Mouse (Mus musculus) intestine, postnatal 0 days (tissue): ENCODE data around the gene Asb2. TPM values are rescaled to one million over a fixed set of nuclear protein-coding genes. Genes with fewer than 3 reads are reported as not detected.

Source experiments
- ATAC-seq: fragments of 200-750 bp; cut with Nextera tagmentation; 2 replicates; pipeline ENCODE4 v1.8.0; 2017; ENCODE audit warnings: mild to moderate bottlenecking, moderate TSS enrichment, moderate library complexity
- H3K27ac ChIP-seq: fragments of 300-500 bp; sonication (generic); 2 replicates; pipeline ENCODE4 v1.5.1; 2014; ENCODE audit warnings: mild to moderate bottlenecking, low read depth, low read length, moderate library complexity
- H3K27me3 ChIP-seq: fragments of 300-500 bp; sonication (generic); replicated peaks from 2 replicates; pipeline ENCODE4 v1.6.1; 2014; ENCODE audit warnings: low read length, mixed read lengths; ENCODE audit not compliant: control insufficient read depth, insufficient read depth
- H3K36me3 ChIP-seq: fragments of 300-500 bp; sonication (generic); 2 replicates; pipeline ENCODE4 v1.6.1; 2014; ENCODE audit warnings: mild to moderate bottlenecking, moderate library complexity; ENCODE audit not compliant: control insufficient read depth, insufficient read depth
- H3K4me1 ChIP-seq: fragments of 300-500 bp; sonication (generic); replicated peaks from 2 replicates; pipeline ENCODE4 v1.6.1; 2014; ENCODE audit warnings: antibody characterized with exemption, low read length, mixed read lengths; ENCODE audit not compliant: control insufficient read depth, insufficient read depth
- H3K4me2 ChIP-seq: fragments of 300-500 bp; sonication (generic); replicated peaks from 2 replicates; pipeline ENCODE4 v1.6.1; 2014; ENCODE audit warnings: low read depth, mild to moderate bottlenecking, moderate library complexity
- H3K4me3 ChIP-seq: fragments of 300-500 bp; sonication (generic); 2 replicates; pipeline ENCODE4 v1.5.1; 2014; ENCODE audit warnings: low read depth, low read length
- H3K9ac ChIP-seq: fragments of 300-500 bp; sonication (generic); 2 replicates; pipeline ENCODE4 v1.6.1; 2014; ENCODE audit warnings: mild to moderate bottlenecking, low read depth, low read length
- H3K9me3 ChIP-seq: fragments of 300-500 bp; sonication (generic); 2 replicates; pipeline ENCODE4 v1.6.1; 2016; ENCODE audit warnings: mixed run types; ENCODE audit not compliant: control insufficient read depth
- CTCF ChIP-seq: sonication (generic); IDR thresholded peaks from 2 replicates; pipeline ENCODE4 v1.5.1; 2016; ENCODE audit warnings: low read depth, mild to moderate bottlenecking, control low read depth, antibody characterized with exemption, moderate library complexity
- WGBS: fragments of 180-500 bp; shearing (Covaris S2); extraction: QIAGEN DNeasy Blood & Tissue Kit; methylation state at CpG from one replicate; pipeline ENCODE4 v1.1.7; 2014; 5-methylcytosine and 5-hydroxymethylcytosine counted together
- polyA plus RNA-seq: library from polyadenylated mRNA; unstranded; fragments of >200 nt; fragmentation: Nextera tagmentation; extraction: Ambion mirVana; gene quantifications from 2 replicates; pipeline ENCODE4 v1.2.1, GENCODE M21; 2015

Asb2 gene
- polyA plus RNA-seq, 1 experiment from 2014 or later = 15.1 TPM

GRCm38 (mm10) chr12:103314640-103315361, 41.0 kb downstream of the Asb2 start:
- ATAC-seq = no peak
- Histone ChIP-seq H3K27me3 (peaks cover 4% of the 10 kb centered on the region; the same call in 1 of the 2 replicates), H3K9ac (no peak overlapping the region), H3K4me3 (no peak overlapping the region), H3K27ac (no peak overlapping the region), H3K9me3 (no peaks in the 10 kb centered on the region), H3K4me1 (no peaks in the 10 kb centered on the region), H3K4me2 (no peak overlapping the region), H3K36me3 (no peaks in the 10 kb centered on the region)
- no peak for TF ChIP-seq CTCF
- 11% methylated on average over 24 of the region's 25 CpGs for WGBS

DNA sequence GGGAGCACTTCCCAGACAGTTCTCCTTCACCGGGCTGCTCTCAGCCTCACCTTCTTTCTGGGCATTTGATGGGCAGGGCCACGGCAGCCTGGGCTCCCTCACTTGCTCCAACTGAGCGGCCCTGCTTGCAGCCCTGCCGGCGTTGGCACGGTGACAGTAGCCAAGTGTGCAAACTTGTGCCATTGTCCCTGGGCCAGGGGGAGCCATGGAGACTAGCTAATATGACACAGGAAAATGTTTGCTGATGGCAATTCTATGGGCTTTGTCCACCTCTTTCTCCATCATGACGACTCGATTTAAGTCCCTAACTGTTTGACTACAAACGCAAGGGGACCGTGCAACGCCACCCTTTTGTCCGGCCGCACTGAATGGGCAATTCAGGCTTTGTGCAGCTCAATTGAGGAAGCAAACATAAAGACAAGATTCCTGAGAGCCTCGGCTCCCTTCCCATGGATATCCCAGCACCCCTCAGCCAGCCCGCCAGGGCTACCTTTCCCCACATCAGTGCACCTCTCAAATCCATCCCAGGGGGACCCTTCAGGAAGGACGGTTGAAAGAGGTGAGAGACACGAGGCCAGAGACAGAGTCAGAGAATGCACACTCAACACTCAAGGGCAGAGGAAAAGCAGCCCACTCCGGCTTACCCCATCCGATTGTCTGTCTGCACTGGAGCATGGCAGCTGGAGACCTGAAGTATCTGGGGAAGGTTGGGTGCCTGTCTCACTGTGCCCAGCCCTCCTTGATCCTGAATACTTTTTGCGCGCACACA, 41.7 kb downstream of the Asb2 start:
- Histone ChIP-seq H3K4me1 (no peaks in the 10 kb centered on the region), H3K4me3 (no peak overlapping the region), H3K27me3 (peaks cover 4% of the 10 kb centered on the region; the same call in 1 of the 2 replicates), H3K36me3 (no peaks in the 10 kb centered on the region), H3K27ac (no peak overlapping the region), H3K9ac (no peak overlapping the region), H3K4me2 (no peak overlapping the region), H3K9me3 (no peaks in the 10 kb centered on the region)
- TF ChIP-seq CTCF = no peak
- ATAC-seq = no peak
- WGBS = 67% methylated on average over 21 of the region's 21 CpGs

GRCm38 (mm10) chr12:103313274-103313673, 42.5 kb downstream of the Asb2 start:
- WGBS = 91% methylated on average over 6 of the region's 6 CpGs

GRCm38 (mm10) chr12:103311921-103312320, 43.9 kb downstream of the Asb2 start:
- peaks cover 4% of the 10 kb centered on the region; the same call in 1 of the 2 replicates for H3K27me3 ChIP-seq
- ATAC-seq = no peak
- no peak overlapping the region for H3K4me3 ChIP-seq
- TF ChIP-seq CTCF = no peak
- H3K4me1 ChIP-seq = no peaks in the 10 kb centered on the region
- H3K9me3 ChIP-seq = no peaks in the 10 kb centered on the region
- WGBS = 62% methylated on average over 8 of the region's 8 CpGs
- no peak overlapping the region for H3K9ac ChIP-seq
- no peaks in the 10 kb centered on the region for H3K36me3 ChIP-seq
- no peak overlapping the region for H3K27ac ChIP-seq
- H3K4me2 ChIP-seq = no peak overlapping the region

More at GRCm38 (mm10) chr12:103313274-103313673, 42.5 kb downstream of the Asb2 start:
- ATAC-seq = no peak
- Histone ChIP-seq H3K4me1 (no peaks in the 10 kb centered on the region), H3K9ac (no peak overlapping the region), H3K27me3 (peaks cover 4% of the 10 kb centered on the region; the same call in 1 of the 2 replicates), H3K9me3 (no peaks in the 10 kb centered on the region), H3K27ac (no peak overlapping the region), H3K4me2 (no peak overlapping the region), H3K36me3 (no peaks in the 10 kb centered on the region), H3K4me3 (no peak overlapping the region)
- no peak for TF ChIP-seq CTCF

- Histone ChIP-seq H3K4me1 (no peaks in the 10 kb centered on the region), H3K9ac (no peak within 1 kb of the TSS), H3K27me3 (no peaks in the 10 kb centered on the region), H3K27ac (no peak within 1 kb of the TSS), H3K36me3 (no peaks in the 10 kb centered on the region), H3K9me3 (no peaks in the 10 kb centered on the region), H3K4me3 (no peak within 1 kb of the TSS), H3K4me2 (no peak within 1 kb of the TSS)
- no peak for ATAC-seq
- no peak for TF ChIP-seq CTCF
- WGBS = 67% methylated on average over 2 of the region's 2 CpGs
Measured at GRCm38 (mm10) chr12:103310744-103311267, 45.0 kb downstream of the Asb2 start, which contains the start of gene Fam181a. Fam181a (plus strand) TSS chr12:103310975.

- peak; percentile 73 for TF ChIP-seq CTCF
- Histone ChIP-seq H3K4me3 (no peak overlapping the region), H3K9ac (no peak overlapping the region), H3K36me3 (no peaks in the 10 kb centered on the region), H3K27me3 (no peaks in the 10 kb centered on the region), H3K4me1 (no peaks in the 10 kb centered on the region), H3K27ac (no peak overlapping the region), H3K4me2 (no peak overlapping the region), H3K9me3 (no peaks in the 10 kb centered on the region)
- ATAC-seq = no peak
- WGBS = 23% methylated on average over 3 of the region's 3 CpGs
Measured at GRCm38 (mm10) chr12:103306720-103307119, 49.1 kb downstream of the Asb2 start.
